Mouse (Mus musculus): ENCODE data around the gene Ccdc137. TPM values are rescaled to one million over a fixed set of nuclear protein-coding genes. Genes with fewer than 3 reads are reported as not detected.
"Not testable (repeated sequence)": the region's sequence is repeated elsewhere in the genome, so short reads cannot be mapped to it uniquely, and the experiment has no call there.

Gene Ccdc137
- polyA plus RNA-seq (2014; fragmentation: Nextera tagmentation; extraction: Ambion mirVana) = 19.9 and 20.8 TPM in 2 replicates

- ATAC-seq (ENCODE audit: low FRiP score) (peak; percentile 90), DNase-seq (ENCODE audit: low spot score) (peak; percentile 82)
- H3K9ac ChIP-seq = peak within 1 kb of the TSS; percentile 95
- H3K4me2 ChIP-seq (replicated peaks) = peak within 1 kb of the TSS; percentile 70
- no peaks in the 10 kb centered on the region for H3K9me3 ChIP-seq (ENCODE audit: control insufficient read depth, low read length)
- peak within 1 kb of the TSS; percentile 88 for H3K4me3 ChIP-seq (replicated peaks; ENCODE audit: low read length)
- H3K36me3 ChIP-seq (replicated peaks; ENCODE audit: control insufficient read depth, insufficient read depth) = peaks cover 35% of the 10 kb centered on the region
- no peaks in the 10 kb centered on the region for H3K27me3 ChIP-seq (ENCODE audit: control insufficient read depth, insufficient read depth, low read length)
- peak within 1 kb of the TSS; percentile 83 for H3K27ac ChIP-seq
- WGBS = 5% methylated on average over 62 of the region's 62 CpGs
- H3K4me1 ChIP-seq (replicated peaks; ENCODE audit: control insufficient read depth, insufficient read depth, low read length) = peaks cover 7% of the 10 kb centered on the region
Observed at GRCm38 (mm10) chr11:120457772-120458751, at the start of gene Ccdc137, which contains the start of gene Oxld1. TSS of gene Ccdc137 (plus strand) at chr11:120458115. TSS of gene Oxld1 (minus strand) at chr11:120458068.

- not testable (repeated sequence) for H3K4me1 ChIP-seq (replicated peaks; ENCODE audit: control insufficient read depth, insufficient read depth, low read length); H3K27ac ChIP-seq; H3K9ac ChIP-seq; H3K27me3 ChIP-seq (ENCODE audit: control insufficient read depth, insufficient read depth, low read length); H3K4me2 ChIP-seq (replicated peaks); DNase-seq (ENCODE audit: low spot score); H3K9me3 ChIP-seq (ENCODE audit: control insufficient read depth, low read length); H3K4me3 ChIP-seq (replicated peaks; ENCODE audit: low read length); ATAC-seq (ENCODE audit: low FRiP score)
- WGBS = 97% methylated on average over 7 of the region's 10 CpGs
- H3K36me3 ChIP-seq (replicated peaks; ENCODE audit: control insufficient read depth, insufficient read depth) = peaks cover 94% of the 10 kb centered on the region
Observed at GRCm38 (mm10) chr11:120413621-120414020, 44.3 kb upstream of the Ccdc137 start.

- no peak for ATAC-seq (ENCODE audit: low FRiP score)
- H3K4me3 ChIP-seq (replicated peaks; ENCODE audit: low read length) = no peak overlapping the region
- 92% methylated on average over 7 of the region's 7 CpGs for WGBS
- H3K9ac ChIP-seq = no peak overlapping the region
- no peaks in the 10 kb centered on the region for H3K27me3 ChIP-seq (ENCODE audit: control insufficient read depth, insufficient read depth, low read length)
- H3K9me3 ChIP-seq (ENCODE audit: control insufficient read depth, low read length) = no peaks in the 10 kb centered on the region
- DNase-seq (ENCODE audit: low spot score) = no peak
- no peak overlapping the region for H3K4me2 ChIP-seq (replicated peaks)
- H3K27ac ChIP-seq = no peak overlapping the region
- H3K36me3 ChIP-seq (replicated peaks; ENCODE audit: control insufficient read depth, insufficient read depth) = peaks cover 94% of the 10 kb centered on the region
- no peaks in the 10 kb centered on the region for H3K4me1 ChIP-seq (replicated peaks; ENCODE audit: control insufficient read depth, insufficient read depth, low read length)
Observed at GRCm38 (mm10) chr11:120417852-120418251, 40.1 kb upstream of the Ccdc137 start.

- H3K9ac ChIP-seq = no peak overlapping the region
- H3K4me3 ChIP-seq (replicated peaks; ENCODE audit: low read length) = no peak overlapping the region
- H3K27me3 ChIP-seq (ENCODE audit: control insufficient read depth, insufficient read depth, low read length) = no peaks in the 10 kb centered on the region
- no peaks in the 10 kb centered on the region for H3K4me1 ChIP-seq (replicated peaks; ENCODE audit: control insufficient read depth, insufficient read depth, low read length)
- peaks cover 88% of the 10 kb centered on the region for H3K36me3 ChIP-seq (replicated peaks; ENCODE audit: control insufficient read depth, insufficient read depth)
- DNase-seq (ENCODE audit: low spot score) = no peak
- ATAC-seq (ENCODE audit: low FRiP score) = no peak
- 92% methylated on average over 1 of the region's 1 CpGs for WGBS
- H3K4me2 ChIP-seq (replicated peaks) = no peak overlapping the region
- no peaks in the 10 kb centered on the region for H3K9me3 ChIP-seq (ENCODE audit: control insufficient read depth, low read length)
- H3K27ac ChIP-seq = no peak overlapping the region
Observed at GRCm38 (mm10) chr11:120418592-120418991, 39.3 kb upstream of the Ccdc137 start.

- 93% methylated on average over 13 of the region's 13 CpGs for WGBS
- H3K4me2 ChIP-seq (replicated peaks) = no peak overlapping the region
- H3K9me3 ChIP-seq (ENCODE audit: control insufficient read depth, low read length) = no peaks in the 10 kb centered on the region
- ATAC-seq (ENCODE audit: low FRiP score) (no peak), DNase-seq (ENCODE audit: low spot score) (no peak)
- peaks cover 90% of the 10 kb centered on the region for H3K36me3 ChIP-seq (replicated peaks; ENCODE audit: control insufficient read depth, insufficient read depth)
- no peak overlapping the region for H3K27ac ChIP-seq
- H3K4me1 ChIP-seq (replicated peaks; ENCODE audit: control insufficient read depth, insufficient read depth, low read length) = no peaks in the 10 kb centered on the region
- no peak overlapping the region for H3K4me3 ChIP-seq (replicated peaks; ENCODE audit: low read length)
- no peak overlapping the region for H3K9ac ChIP-seq
- no peaks in the 10 kb centered on the region for H3K27me3 ChIP-seq (ENCODE audit: control insufficient read depth, insufficient read depth, low read length)
Observed at GRCm38 (mm10) chr11:120422651-120423568, 35.0 kb upstream of the Ccdc137 start.

- ATAC-seq (ENCODE audit: low FRiP score) (no peak), DNase-seq (ENCODE audit: low spot score) (peak; percentile 80)
- Histone ChIP-seq H3K9me3 (ENCODE audit: control insufficient read depth, low read length) (no peaks in the 10 kb centered on the region), H3K27me3 (ENCODE audit: control insufficient read depth, insufficient read depth, low read length) (no peaks in the 10 kb centered on the region), H3K36me3 (replicated peaks; ENCODE audit: control insufficient read depth, insufficient read depth) (peaks cover 91% of the 10 kb centered on the region), H3K27ac (no peak overlapping the region), H3K4me1 (replicated peaks; ENCODE audit: control insufficient read depth, insufficient read depth, low read length) (no peaks in the 10 kb centered on the region), H3K4me3 (replicated peaks; ENCODE audit: low read length) (no peak overlapping the region), H3K4me2 (replicated peaks) (no peak overlapping the region), H3K9ac (no peak overlapping the region)
- WGBS = 69% methylated on average over 9 of the region's 9 CpGs
Observed at GRCm38 (mm10) chr11:120423569-120424295, 34.2 kb upstream of the Ccdc137 start.

GRCm38 (mm10) chr11:120426727-120427126, 31.2 kb upstream of the Ccdc137 start:
- Histone ChIP-seq H3K4me1 (replicated peaks; ENCODE audit: control insufficient read depth, insufficient read depth, low read length) (no peaks in the 10 kb centered on the region), H3K36me3 (replicated peaks; ENCODE audit: control insufficient read depth, insufficient read depth) (peaks cover 90% of the 10 kb centered on the region), H3K4me3 (replicated peaks; ENCODE audit: low read length) (no peak overlapping the region), H3K9ac (no peak overlapping the region), H3K27me3 (ENCODE audit: control insufficient read depth, insufficient read depth, low read length) (no peaks in the 10 kb centered on the region), H3K9me3 (ENCODE audit: control insufficient read depth, low read length) (no peaks in the 10 kb centered on the region), H3K4me2 (replicated peaks) (no peak overlapping the region), H3K27ac (no peak overlapping the region)
- DNase-seq (ENCODE audit: low spot score) (no peak), ATAC-seq (ENCODE audit: low FRiP score) (no peak)
- 97% methylated on average over 3 of the region's 3 CpGs for WGBS

- peaks cover 12% of the 10 kb centered on the region for H3K4me1 ChIP-seq (replicated peaks; ENCODE audit: control insufficient read depth, insufficient read depth, low read length)
- ATAC-seq (ENCODE audit: low FRiP score) = peak; percentile 84; the same call in 1 of the 2 replicates
- DNase-seq (ENCODE audit: low spot score) = peak; percentile 89
- peak within 1 kb of the TSS; percentile 92 for H3K9ac ChIP-seq
- H3K9me3 ChIP-seq (ENCODE audit: control insufficient read depth, low read length) = no peaks in the 10 kb centered on the region
- peak within 1 kb of the TSS; percentile 58 for H3K27ac ChIP-seq
- peak within 1 kb of the TSS; percentile 70 for H3K4me2 ChIP-seq (replicated peaks)
- no peaks in the 10 kb centered on the region for H3K27me3 ChIP-seq (ENCODE audit: control insufficient read depth, insufficient read depth, low read length)
- peaks cover 32% of the 10 kb centered on the region for H3K36me3 ChIP-seq (replicated peaks; ENCODE audit: control insufficient read depth, insufficient read depth)
- under 1% methylated on average over 74 of the region's 77 CpGs for WGBS
- H3K4me3 ChIP-seq (replicated peaks; ENCODE audit: low read length) = peak within 1 kb of the TSS; percentile 93
Observed at GRCm38 (mm10) chr11:120437152-120437856, 20.6 kb upstream of the Ccdc137 start, which contains the start of gene Nploc4. TSS of gene Nploc4 (minus strand) at chr11:120437708.

Measured in hindbrain, embryonic 14.5 days (tissue).